Mouse (Mus musculus): Measurements from ENCODE around the gene Med11.
A peak's percentile ranks its signal among the peaks of the same experiment; 100 is the strongest.
"Not testable (repeated sequence)": the region's sequence is repeated elsewhere in the genome, so short reads cannot be mapped to it uniquely, and the experiment has no call there.

Gene Med11

DNA sequence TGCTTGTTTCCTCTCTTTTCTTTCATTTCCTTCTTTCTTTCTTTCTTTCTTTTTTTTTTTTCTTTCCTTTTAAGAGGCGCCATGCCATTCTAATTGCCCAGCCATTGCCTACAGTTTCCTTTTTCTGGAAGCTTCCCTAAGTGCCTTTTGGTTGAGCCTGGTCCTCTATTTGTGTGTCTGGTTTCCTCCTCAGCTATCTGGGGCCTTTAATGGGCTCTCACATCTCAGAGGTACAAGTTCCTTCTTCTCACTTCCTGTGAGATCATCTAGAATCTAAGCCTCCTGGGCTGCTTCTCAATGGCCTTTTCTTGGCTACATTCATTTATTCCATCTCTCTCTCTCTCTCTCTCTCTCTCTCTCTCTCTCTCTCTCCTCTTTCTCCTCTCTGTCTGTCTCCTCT is 4.3 kb upstream of the Med11 start:
- no peak for DNase-seq

DNA sequence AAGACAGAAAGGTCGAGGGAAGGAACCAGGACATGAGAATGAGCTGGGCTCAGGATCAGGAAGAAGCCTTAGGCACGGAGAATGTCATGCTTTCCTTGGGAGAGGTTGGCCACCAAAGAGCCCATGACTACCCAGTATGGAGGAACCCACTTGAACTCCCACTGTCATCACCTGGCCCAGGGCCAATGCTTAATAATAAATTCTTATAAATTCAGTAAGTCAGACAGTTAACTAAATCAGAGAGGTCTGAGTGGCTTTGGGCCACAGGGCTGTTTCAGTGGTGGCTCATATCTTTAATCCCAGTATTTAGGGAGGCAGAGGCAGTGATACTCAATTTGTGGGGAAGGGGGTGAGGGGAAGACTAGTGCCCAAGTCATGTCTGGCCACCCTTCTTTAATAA is 793 bp upstream of the Med11 start:
- DNase-seq, result no peak

DNA sequence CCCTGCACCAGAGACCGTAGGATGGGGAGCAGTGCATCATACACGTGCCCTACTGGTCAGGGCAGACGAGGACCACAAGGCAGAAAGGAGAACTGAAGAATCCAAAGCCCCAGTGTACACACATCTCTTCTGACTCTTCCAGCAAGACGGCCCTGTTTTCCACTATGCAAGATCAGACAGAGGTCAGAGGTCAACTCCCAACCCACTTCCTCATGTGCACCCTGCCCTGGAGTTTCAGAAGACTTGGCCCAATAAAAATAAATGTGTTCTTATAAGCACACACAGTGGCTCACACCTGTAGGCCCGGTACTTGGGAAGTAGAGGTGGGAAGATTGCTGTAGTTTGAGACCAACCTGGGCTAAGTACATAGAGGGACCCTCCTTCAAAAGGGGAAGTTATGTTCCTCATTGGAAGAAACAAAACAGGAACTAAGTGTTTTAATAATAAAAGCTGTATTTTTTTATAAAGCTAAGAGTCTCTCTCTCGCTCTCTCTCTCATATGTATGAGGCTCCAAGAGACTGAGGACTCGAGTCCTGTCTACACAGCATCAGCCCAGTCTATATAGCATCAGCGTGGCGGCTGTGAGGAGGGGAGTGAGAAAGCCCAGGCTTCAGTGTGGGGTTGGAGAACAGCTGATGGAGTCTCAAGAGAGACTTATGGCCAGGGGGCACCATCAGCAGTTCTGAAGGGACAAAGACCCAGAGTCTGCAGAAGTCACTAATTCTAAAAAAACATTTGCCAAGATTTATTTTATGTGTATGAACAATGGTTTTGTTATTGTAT is 1.7 kb downstream of the Med11 start:
- peak in 1 of 2 experiments; percentile 36 for DNase-seq

DNA sequence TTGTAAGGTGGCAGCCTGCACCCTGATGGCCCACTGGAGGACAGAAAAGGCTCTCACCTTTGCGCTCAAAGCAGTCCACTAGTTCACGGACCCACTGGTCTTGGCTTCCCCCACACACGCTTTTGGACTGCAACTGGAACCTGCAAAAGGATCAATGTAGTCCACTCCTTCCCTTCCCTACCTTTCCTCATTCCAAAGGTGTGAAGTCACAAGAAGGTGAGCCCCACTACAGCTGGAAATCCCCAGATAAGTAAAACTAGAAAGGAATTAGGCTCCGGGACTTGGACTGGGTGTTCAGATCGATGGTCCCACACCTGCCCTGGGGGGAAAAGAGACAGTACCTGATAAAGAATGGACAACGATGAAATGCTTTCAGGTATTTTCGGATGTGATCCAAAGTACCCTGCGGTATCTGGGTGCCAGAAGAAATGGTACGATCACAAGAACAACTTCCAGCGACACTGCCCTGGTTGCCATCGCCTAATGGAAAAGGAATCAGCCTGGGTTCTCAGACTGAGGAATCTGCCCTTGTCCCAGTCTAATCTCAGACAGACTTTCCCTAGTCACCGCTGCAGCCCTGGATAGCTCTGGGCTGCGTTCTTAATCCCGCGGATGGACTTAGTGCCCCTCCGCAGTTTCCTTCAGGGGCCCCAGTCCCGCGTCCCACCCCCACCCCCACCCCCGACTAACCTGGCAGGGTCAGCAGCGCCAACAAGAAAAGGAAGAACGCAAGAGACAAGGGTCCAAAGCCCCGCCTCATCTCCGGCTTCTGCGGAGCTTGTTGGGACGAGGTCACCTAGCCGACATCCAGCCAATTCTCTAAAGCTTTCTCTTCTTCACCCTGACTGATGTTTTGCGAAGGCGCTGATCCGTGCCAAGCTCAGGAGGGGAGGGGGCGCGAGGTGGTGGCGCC is 7.2 kb downstream of the Med11 start, which contains the start of gene Zmynd15:
Gene Zmynd15, plus strand, starts transcription at position 746 of the 913 bp plus-strand sequence.
- peak in 1 of 2 experiments; percentile 34 for DNase-seq

DNA sequence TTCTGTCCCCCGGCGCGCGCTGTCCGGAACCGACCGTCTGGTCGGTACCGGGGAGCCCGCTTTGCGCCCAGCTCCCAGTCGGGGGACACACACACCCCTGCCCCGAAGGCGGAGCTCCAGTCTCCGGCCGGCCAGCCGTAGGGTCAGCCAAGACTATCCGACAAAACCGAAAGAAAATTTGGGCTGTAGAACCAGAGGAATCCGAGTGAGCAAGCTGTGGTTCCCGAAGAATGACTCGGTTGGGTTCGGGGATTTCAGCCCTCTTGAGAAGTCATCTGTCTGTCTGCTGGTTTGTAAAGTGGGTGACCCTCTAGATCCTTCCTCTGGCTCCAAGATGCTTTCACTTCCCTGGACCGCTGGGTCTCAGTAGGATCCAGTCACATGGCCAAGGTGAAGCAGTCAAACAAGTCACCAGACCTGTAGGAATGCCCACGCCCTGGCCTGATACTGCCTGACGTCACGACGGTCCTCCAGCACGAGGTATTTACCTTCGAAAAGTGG is 7.9 kb downstream of the Med11 start, which contains the start of gene Cxcl16:
Gene Cxcl16, minus strand, starts transcription at position 384 of the 501 bp plus-strand sequence.
- DNase-seq, result peak; percentile 63 to 79

DNA sequence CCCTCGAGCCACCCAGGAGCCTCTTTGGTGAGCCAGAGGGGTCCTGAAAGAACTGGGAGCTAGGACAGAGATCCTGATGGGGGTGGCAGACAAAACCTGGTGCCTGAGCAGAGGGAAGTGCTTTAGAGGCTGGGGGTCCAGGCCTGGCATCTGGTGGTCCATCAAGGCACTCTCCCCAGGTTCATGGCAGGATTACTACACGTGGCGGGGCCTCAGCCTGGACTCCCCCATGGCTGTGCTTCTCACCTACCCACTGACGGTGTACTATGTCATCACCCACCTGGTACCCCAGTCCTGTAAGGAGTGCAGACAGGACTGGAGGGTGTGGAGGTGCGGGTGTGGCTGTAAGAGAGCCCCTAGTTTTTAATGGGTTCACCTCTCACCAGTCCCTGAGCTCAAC is 12.3 kb downstream of the Med11 start:
- no peak for DNase-seq

DNA sequence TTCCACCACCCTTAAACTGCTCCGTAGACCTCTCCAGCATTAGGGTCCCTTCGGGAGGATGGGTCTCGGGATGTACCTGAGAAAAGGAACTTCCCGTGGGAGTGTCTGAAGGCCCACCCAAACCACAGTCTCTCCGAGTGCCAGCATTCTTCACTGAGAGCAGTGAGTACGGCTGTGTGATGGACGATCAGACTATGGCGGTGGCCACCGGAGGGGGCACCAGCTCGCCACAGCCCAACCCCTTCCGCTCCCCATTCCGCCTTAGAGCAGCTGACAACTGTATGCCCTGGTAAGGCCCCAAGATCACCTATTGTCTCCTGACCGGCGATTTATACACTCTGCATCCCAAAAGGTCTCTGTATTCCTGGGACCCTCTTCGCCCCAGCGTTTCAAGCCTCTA is 13.5 kb downstream of the Med11 start:
- DNase-seq, result no peak

DNA sequence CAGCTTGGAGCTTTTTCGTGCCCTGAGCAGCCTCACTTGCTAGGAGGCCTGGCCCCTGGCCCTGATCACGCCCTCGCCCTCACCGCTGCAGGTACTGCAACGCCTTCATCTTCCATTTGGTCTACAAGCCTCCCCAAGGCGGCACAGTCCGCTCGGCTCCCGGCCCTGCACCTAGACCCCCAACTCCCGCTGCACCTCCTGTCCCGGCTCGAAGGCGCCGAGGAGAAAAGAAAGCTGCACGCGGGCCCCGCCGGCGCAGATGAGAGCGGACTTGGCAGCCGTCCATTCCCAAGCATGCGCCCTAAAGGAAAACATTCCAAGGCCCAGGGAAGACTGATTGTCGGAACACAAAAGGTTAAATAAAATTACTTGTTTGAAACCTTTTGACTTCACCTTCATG is 14.1 kb downstream of the Med11 start:
- peak; percentile 64 to 68 for DNase-seq

DNA sequence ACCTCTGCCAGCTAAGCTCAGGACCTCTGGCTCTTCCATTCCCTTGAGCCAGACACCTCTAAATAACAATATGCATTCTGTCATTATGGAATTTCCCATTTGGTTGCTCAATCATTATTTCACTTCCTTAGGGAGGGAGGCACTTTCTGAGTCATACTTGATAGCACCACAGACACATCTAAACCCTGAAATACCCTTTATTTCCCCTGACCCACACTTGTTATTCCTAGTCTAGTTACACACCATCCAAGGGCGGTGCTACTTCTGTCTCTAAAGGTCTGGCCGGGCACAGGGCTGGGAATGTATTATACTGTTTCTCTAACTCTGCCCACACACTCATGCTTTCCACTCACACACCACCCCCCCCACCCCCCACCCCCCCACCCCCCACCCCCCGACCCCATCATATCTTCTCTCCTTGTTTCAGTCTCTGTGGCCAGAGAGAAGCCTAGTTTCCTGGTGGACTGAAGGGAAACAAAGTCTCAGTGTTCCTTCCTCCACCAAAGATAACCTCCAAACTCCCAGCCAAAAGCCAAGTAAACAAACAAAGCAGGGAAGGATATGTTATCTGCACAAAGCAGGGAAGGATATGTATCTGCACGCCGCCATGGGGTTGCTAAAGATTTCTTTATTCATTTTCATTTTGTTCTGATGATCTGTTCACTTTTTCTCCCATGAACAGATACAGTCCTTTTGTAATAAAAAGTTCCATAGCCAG is 16.3 kb downstream of the Med11 start:
- DNase-seq, result no peak

DNA sequence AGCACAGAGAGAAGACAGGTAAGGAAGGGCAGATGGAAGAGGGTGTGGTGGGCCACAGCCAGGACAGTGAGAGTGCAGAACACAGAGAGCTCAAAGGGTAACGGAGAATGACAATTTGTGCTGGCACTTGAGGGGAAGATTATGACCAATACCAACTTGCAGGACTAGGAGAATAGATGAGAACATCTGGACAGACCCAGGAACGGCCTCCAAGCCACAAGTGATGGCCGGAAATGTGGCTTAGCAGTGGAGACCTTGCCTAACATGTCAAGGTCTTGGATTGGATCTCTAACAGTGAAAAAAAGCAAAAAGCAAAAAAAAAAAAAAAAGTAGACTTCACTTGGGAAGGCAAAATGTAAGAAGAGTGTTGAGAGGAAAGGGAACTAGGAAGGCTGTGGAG is 18.0 kb downstream of the Med11 start:
- DNase-seq, result no peak

DNA sequence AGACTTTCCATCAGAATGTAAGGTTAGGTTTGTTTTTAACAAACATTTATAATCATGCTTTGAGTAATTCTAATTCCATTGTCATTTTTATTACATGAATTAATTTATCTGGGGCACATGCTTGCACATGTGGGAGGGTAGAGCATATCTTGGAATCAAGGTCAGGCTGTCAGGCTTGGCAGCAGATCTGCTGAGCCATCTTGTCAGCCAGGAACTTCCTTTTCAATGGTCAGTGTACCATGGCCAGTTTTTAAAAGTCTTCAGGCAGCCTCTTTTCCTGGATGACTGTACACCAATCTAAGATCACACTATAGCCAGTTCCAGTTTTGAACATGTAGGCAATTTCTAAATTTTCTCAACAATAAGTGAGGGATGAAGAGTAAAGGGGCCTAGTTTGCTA is 21.0 kb downstream of the Med11 start:
- peak; percentile 64 to 80 for DNase-seq

DNA sequence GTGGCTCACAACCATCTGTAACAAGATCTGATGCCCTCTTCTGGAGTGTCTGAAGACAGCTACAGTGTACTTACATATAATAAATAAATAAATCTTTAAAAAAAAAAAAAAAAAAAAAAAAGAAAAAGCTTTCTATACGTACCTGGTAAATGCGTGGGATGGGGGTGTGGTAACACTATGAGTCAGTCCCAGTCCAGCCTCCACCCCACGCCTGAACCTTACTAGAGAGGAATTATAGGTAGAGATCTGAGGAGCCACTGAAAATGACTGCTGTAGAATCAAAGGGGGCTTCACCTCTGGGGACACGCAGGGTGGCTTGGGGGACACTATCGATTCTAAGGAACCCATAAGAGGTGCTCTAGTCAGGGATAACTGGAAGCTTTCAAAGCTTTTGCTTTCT is 21.6 kb downstream of the Med11 start:
- DNase-seq, result not testable (repeated sequence)

DNA sequence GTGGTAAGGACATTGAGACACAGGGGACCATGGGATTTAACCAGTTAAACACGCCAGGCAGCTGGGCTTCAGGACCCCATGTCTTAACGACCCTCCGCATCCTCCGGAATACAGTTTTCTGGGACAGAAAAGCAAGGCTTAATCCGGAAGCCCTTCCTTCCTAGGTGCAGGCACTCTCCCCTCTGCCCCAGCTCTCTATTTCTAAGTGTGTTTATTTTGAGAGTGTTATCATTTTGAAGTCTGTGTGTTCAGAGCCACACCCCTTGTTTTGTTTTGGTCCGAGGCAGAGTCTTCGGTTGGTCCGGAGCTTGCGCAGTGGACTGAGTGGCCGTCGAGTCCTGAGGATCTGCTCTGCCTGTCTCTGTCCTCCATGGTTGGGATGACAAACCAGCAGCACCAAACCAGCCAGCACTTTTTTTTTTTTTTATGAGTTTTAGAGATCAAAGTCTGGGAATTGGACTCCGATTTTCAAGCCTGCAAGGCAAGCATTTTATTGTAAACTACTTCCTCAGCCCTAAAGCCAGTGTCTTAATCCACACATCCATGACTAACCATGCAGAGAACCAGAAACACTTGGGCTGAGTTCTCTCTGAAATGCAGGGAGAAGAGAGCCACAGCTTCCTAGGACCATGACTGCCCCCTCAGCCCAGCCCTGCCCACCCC is 23.3 kb downstream of the Med11 start:
- DNase-seq, result peak; percentile 50 to 79

DNA sequence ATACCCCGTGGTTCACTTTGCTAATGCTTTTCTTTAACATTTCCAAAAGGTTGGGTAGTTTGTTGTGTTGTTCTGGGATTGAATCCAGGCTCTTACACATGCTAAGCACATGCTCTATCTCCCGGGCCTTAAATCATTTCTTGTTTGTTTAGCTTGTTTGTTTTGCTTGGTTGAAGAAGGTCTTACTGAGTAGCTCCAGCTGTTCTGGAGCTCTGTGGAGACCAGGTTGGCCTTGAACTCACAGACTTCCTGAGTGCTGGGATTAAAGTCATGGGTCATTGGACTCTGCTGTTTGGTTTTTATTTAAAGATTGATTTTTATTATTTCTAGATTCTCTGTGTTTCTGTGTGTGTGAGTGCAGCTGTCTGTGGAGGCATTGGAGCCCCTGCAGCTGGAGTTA is 33.8 kb downstream of the Med11 start:
- DNase-seq, result peak in 1 of 2 experiments; percentile 43

DNA sequence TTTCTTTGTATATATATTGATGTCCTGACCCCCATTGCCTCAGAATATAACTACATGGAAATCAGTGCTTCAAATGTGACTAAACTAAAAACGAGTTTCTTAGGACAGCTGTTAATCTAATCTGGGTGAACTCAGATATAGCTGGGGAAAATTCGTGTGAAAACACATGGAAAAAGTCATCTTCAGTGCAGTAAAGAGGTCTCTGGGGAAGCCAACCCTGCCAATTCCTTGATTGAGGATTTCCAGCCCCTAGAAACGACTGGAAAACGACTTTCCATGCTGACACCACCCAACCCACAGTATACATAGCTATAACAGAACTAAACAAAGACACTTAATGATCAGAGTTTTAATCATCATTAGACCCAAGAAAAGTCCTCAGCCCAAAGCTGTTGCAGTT is 36.1 kb downstream of the Med11 start:
- no peak for DNase-seq

DNA sequence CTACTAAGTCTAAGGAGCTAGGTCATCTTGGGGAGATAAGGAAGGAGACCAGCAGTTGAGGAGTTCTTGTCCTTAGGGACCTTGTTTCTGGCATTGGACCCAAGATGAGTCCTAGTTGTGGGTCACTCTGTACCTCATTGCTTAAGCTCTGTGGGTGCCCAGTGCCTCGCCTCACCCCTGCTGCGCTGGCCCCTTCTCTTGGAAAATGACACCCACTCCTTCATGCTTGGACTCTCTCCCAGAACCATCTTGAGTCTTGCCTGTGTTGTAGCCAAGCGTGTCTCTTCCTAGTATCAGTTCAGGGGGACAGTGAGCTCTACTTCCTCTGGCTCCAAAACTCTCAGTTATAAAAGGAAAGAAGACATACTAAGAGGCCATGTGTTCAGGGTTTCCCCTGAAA is 37.4 kb downstream of the Med11 start:
- DNase-seq, result no peak

DNA sequence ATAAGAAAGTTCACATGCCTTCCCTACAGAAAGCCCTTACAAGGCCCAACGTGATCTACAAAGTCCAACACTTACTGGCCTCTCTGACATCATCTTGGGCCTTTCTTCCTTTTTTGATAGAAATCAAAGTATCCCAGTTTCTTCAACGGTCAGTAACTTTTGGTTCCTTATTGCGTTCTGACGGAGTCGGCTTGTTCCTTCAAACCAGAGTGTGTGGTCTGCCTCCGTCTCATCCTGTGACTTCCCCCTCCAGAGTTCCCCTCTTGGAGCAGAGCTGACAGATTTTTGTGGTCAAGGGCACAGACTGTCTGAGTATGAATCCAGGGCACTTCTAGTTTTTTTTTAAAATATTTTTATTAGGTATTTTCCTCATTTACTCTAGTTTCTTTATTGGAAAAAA is 38.0 kb downstream of the Med11 start:
- no peak for DNase-seq

DNA sequence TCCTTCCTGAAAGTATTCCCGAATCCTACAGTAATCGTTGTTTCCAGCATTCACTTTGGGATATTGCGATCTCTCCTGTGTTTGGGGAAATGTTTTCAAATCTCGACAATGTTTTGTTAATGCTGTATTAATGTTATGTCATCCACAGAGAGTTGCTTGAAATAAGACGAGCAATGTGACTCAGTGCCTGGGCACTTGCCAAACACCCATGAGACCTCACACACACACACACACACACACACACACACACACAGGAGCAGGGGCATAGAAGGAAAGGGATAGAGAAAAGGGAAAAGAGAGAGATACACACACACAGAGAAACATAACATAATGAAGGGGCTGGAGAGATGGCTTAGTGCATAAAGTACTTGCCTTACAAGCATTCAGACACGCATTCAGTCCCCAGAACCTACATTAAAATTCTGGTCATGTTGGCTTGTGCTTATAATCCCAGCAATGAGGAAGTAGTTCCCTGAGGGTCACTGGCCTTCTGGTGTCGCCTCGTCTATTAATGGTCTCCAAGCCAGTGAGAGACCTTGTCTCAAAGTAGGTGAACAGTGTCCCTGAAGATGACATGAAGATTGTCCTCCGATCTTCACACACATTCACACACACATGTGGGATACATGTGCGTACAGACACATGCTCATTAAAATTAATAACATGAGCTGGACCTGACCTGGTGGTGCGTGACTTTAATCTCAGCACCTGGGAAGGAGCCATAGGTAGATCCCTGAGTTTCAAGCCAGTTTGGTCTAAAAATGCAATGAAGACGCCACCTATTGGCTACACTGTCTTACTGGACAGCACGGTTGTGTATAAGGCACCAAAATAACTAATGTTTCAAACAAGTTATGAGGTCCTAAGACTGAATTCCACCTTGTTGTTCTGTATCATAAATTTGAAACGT is 48.1 kb downstream of the Med11 start:
- DNase-seq, result peak; percentile 66 to 72

DNA sequence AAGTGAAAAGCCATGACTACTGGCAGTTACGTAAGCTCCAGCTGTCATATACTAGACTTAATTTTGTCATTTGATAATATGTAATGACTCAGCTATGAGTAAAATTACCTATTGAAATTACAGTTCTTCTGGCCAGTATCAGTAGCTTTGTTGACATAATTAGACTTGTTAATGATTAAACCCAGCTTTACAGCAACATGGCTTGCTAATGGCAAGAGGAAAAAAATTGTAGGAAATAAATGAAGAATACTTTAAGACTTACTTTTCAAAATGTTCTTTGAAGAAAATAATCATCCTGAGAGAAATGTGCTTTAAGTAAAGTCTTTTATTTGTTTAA is 48.7 kb downstream of the Med11 start:
- DNase-seq, result no peak

DNA sequence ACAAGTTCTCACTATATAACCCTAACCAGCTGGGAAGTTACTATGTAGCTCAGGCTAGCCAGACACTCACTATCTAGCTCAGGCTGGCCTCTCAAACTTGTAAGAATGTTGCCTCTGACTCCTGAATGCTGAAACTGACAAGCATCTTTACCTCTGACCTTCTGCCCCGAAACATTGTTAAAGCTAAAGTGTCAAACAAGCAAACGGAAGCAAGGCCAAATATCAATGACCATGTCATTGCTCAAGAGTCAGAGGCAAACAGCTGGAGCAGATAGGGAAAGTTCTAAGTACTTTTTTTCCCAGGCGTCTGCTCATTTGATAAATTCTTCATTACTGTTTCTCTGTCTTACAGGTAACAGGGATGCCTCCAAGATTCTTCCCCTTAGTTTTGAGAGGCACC is 50.3 kb downstream of the Med11 start:
- no peak for DNase-seq

All from kidney, postnatal 25 days (tissue).